Mouse (Mus musculus) kidney, postnatal 14 days (tissue): ENCODE measurements around the gene Mnat1.
"Not testable (repeated sequence)": the region's sequence is repeated elsewhere in the genome, so short reads cannot be mapped to it uniquely, and the experiment has no call there.

ENCODE experiments used
- DNase-seq: peaks from one replicate; pipeline ENCODE4 v3.0.0; 2022; ENCODE audit warnings: mixed read lengths

Gene Mnat1

DNA sequence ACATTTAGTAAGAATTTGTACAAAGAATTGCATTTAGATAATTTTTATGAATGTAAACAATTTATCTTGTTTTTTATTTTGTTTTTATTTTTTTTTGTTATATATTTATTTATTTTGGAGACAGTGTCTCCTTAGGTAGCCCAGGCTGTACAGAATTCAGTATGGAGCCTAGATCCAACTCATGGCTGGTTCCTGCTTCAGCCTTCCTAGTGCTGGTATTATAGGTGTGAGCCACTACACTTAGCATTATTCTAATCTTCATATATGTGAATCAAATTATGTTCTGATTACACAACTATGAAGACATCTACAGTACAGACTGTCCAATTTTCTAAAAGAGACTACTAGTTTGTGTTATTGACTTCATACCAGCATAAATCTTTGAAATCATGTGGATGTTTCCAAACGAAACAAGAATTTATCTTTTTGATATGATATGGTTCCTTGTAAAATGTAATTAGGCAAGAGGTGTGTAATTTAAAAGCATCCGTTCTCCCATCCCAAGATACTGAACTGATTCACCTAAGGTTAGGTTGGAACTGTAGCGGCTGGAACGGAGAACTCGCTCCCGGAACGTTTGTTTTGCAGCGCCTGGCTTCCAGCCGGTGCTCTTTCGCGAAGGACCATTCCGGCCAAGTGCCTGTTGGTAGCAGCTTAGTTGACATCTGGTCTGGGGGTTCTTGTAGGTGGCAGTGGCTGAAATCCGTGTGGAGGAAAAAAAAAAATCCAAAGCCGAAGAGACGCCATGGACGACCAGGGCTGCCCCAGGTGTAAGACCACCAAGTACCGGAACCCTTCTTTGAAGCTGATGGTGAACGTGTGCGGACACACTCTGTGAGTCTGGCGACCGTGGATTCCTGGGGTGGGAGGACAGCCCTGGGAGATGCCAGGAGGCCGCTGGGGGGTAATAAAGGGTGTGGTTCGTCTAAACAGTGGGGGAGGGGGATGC lies at the start of gene Mnat1:
Mnat1 (plus strand) TSS at position 625 of the 949 bp plus-strand sequence.
- DNase-seq = peak; percentile 86

DNA sequence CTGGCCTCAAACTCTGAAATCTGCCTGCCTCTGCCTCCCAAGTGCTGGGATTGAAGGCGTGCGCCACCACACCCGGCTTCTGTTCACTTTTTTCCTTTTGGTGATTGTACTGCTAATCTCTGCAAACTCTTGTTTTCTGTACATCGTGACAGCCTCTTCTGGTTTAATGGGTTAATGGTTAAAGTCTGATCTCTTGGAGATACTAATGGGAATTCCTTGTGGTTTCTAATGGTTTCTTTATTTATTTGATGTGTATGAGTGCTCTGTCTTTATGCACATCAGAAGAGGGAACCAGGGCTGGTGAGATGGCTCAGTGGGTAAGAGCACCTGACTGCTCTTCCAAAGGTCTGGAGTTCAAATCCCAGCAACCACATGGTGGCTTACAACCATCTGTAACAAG lies 41.7 kb upstream of the Mnat1 start:
- DNase-seq = not testable (repeated sequence)

DNA sequence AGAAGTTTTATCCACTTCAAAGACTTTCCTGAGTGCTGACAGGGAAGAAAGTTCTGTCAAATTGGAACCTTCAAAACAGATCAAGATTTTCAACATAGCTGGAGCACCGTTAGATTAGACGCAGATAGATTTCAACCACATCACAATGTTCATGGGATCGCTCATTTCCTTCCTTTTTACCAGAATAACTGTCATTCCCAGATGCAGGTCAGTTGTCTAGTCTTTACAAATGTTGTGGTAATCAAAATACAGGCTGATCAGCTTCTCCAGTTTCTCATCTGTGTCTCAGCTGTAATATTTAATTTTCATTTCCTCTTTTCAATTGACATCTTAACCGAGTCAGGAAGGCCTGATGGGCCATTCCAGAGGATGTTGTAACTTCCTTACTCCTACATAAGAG lies 39.7 kb upstream of the Mnat1 start:
- DNase-seq = no peak

DNA sequence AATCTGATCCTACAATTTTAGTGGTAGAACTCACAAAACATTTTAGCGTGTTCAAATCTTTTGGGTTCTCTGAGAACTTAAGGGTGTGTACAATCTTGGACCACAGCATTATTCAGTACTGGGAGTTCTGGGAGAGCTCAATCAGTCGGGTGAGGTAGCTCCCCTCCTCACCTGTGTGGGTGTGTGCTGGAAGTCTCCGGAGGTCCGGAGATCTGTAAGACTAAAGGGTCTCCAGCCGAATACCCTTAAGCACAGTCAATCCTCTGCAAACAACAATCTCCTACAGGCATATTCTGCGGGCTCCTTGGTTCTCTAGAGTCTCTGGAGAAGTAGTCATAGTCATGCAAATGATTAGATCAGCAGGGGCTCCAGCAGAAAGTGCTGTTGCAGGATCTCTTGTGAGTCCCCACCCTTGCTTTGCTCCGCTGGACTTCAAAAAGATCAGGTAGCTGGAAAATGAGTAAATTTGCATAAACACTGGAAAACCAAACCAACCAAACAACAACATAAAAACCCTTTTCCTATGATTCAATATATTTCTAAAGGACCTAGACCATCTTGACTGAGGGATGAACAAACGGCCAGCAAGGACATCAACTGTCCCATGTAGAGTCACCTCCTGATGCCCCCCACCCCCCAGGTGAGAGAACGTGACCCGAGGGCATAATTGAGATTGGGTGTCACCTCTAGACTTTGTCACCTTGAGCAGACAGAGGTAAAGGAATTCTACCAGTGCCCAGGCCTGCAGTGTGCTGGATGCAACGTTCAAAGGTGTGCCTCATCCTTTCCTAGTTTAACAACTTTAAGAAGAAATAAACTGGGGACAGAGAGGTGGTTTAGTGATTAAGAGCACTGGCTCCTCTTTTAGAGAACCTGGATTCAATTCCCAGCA lies 37.5 kb upstream of the Mnat1 start:
- DNase-seq = no peak

DNA sequence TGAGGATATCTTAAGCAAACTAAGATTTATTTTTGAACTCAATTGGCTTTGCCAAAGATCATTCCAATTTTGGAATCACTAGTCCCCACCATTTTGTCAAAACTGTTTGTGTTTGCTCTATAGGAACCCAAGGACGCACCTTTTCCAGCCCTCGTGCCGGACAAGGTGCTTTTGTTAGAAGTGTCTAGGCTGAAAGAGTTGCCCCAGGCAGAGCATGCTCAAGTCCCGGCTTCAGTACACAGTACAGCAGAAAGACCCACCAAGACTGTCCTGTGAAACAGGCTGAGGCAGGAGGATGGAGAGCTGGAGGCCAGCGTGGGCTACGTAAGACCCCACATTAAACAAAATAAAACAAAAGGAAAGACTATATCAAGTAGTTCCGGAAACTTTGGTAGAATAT lies 36.4 kb upstream of the Mnat1 start:
- DNase-seq = no peak

DNA sequence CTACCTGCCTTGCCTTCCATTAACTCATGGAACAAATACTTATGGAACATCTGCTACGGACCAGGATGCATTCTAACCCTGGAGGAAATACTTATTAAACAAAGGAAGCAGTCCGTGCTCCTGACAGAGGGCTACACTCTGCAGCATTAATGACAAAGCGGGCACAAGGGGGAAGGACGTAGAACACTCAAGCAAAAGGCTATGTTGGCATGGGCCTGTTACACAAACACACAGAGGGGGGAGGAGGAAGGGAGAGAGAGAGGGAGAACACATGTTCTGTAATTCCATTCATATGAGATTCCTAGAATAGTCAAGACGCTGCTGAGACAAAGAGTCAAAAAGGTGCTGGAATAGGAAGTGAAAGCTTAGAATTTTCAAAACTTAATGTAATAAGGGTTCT lies 35.0 kb upstream of the Mnat1 start:
- no peak for DNase-seq

DNA sequence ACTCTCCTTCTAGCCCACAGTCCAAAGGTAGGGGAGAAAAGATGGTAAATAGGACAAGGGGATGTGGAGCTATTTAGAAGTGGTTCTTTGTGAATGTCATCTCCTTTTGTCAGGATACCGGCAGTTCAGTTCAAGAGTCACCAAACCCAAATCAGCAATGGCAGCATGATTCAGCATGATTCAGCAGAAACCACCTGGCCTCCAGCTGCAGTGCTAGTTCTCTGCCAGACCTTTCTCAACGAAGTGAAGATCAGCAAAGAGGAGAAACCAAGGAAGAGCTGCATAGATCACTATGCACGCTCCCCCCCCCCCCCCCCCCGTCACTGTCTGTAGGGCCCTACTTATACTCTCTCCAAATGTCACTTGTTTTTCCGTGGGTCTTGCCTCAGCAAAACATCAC lies 34.6 kb upstream of the Mnat1 start:
- no peak for DNase-seq

DNA sequence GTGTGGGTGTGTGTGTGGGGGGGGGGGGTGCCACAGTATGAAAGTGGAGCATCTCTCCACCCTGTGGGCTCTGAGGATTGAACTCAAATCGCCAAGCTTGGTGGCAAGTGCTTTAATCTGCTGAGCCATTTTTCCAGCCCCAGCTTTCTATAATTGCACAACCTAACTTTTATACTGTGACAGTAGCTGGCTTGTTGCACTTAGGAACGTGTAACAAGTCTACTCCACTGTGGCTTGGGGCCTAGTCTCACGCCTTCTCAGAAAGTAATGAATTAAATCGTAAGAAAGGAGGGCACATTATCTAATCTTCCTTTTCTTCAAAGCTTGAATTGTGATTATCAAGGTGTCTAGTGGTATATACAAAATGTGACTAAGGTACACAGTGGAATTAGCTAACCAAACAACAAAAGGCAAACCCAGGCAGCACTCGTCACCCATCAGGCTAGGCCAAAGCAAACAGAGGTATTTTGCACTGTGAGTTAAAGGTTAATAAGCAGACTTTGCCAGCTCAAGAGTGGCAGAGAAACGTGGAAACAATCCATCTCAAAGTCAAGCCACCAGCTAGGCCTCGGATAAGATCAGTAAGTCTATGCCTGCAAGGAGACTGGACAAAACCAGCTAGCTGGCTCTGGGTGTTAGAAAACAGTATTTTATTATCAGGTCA lies 32.7 kb upstream of the Mnat1 start:
- DNase-seq = peak; percentile 39

DNA sequence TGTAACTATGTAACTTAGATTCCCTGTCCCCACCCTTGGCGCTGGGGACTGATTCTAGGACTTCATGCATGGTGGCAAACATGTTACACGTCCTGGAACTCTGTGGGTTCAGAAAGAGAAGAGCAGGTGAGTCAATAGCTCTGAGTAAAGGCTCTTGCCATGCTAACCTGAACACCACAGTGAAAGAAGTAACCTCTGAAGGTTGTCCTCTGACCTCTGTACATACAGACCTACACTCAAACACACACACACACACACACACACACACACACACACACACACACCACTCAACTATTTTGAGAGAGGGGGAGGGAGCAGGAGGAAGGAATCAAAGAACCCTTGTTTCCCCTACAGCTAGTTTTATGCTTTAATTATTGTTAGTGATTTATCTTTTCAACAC lies 29.3 kb upstream of the Mnat1 start:
- no peak for DNase-seq

DNA sequence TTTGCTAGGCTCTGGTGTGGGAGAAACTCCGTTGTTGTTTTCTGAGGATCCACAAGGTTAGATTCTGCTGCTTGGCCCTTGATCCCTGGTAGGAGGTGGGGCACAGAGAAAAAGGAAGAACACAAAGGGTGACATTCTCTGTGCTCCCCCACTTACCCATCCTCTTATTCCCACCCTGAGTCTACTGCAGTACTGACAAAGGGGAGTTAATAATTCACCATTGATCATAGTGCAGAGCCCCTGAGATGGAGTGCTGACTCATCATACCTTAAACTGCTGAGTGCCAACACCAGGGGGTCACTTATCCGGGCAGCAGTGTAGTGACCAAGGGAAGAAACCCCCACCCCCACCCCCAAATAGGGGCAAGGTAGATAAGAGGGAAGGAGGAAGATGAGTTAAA lies 28.9 kb upstream of the Mnat1 start:
- DNase-seq = peak; percentile 8

DNA sequence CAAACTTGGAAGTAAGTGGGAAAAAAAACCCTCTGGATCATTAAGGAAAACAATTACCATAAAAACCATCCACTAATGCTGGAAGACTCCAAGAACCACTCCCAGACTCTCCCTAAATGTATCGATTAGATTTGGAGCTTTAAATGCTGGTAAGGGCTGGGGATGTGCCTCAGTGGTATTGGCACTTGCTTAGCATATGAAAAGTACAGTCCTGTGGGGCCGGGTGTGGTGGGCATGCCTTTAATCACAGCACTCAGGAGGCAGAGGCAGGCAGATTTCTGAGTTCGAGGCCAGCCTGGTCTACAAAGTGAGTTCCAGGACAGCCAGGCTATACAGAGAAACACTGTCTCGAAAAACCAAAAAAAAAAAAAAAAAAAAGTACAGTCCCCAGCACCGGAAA lies 27.3 kb upstream of the Mnat1 start:
- DNase-seq = not testable (repeated sequence)

DNA sequence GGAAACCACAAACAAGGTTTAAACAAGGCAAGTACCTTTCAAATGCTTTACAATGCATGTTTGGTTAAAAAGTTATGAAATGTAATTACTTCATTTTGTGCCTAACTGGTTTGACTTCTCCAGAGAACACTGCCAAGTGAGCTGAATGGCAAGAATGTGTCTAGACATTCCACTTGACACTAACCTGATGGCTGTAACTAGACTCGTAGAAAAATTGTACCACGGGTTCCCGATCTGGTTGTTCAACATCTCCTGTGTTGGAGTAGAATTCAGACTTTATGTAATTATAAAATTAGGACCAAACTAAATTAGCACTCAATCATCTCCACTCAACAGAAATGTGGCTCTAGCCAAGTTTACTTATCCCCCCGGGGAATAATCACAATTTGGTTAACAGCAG lies 24.9 kb upstream of the Mnat1 start:
- peak; percentile 3 for DNase-seq

DNA sequence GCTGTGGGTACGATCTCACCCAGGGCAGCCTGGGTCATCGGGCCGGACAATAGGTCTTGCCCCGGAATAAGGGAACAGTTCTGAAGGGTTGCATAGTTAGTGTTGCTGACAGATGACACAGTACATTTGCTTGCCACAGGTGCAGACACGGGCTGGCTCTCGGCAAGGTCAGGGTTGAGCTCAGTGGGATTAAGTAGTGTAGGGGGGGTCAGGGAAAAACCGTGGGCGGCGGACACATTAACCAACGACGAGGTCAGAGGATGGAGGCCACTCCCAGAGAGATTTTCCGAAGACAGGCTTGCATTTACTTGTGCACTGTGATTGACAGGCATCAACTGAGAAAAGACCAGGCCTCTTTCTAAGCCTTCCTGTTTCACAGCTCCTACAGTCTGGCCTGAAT lies 19.8 kb upstream of the Mnat1 start:
- no peak for DNase-seq

DNA sequence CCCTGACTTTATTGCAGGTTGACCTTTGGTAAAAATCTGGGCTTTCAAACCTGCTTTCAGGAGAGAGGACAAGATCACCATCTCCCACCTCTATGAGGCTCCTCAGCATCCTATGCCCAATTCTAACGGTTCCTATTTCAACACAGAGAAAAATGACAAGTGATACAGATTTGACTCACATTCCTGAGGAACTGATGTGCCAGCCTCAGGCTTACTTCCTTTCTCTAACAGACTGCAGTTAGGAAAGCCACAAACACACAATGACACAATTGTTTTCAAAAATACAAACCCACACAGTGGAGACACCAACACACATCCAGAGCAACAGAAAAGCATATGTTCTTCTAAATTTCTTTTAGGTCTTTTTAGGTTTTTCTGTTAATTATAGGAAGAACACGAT lies 15.7 kb upstream of the Mnat1 start:
- DNase-seq = no peak

DNA sequence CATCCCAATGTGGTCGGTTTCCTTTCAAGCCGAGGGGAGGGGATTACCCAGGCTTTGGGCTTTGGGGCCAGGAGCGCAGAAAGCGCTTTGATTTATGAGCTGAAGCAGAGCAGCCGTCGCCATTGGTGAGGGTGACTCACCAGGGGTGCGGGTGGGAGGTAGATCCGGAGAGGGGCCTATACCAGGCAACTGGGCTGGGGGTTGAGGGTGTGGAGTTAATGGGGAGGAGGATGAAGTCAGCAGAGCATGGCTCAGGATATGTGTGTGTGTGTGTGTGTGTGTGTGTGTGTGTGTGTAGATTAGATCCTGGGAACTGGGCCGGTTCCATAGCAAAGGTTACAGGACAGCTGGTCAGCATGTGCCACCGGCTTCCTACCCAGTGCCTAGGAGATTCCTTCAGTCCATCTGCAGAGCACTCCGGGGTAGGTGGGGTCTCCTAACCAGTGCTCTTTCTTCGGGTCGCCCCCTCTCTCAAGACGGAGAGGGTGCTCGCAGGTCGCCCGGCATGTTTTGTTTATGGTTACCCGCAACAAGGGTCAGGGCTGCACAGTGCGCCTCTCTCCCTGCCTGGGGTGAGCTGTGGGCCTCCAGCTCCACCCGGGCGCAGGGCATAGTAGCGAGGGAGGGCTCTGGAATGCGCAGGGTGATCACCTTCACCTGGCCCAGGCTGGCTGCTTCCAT lies 12.9 kb upstream of the Mnat1 start:
- peak; percentile 54 for DNase-seq

DNA sequence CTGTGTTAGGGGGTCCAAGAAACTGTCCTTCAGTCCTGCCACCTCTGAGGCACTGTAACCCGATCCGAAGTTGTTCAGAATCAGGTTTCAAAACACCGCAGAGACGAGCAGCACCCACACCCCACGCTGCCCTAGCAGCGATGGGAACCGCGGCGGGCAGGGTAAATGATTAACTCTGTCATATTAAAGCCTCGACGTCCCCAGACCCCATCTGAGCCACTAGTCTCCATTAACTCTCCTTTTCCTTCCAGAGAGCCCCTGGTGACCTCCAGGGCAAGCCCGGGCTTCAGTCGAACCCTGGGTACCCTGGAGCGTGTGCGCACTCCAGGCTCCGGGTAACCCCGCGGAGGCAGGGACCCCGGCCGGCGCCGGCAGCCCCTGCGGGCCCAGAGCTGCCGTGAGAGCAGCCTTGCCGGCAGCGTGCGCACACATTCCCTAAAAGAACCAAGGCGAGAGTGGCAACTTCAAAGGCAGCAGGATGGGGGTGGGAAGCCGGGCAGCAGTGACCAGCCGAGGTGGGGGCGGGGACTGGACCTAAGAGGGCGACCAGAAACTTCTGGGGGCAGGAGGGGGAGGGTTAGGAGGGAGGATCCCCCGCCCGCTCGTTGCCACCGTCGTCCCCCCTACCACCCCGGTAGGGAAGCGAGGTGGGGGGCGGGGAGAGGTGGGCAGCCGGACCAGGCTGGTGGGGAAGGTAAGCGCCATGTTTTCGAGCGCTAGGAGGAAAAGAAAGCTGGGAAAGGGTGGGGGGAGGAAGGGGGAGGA lies 11.8 kb upstream of the Mnat1 start:
- DNase-seq = peak; percentile 65

DNA sequence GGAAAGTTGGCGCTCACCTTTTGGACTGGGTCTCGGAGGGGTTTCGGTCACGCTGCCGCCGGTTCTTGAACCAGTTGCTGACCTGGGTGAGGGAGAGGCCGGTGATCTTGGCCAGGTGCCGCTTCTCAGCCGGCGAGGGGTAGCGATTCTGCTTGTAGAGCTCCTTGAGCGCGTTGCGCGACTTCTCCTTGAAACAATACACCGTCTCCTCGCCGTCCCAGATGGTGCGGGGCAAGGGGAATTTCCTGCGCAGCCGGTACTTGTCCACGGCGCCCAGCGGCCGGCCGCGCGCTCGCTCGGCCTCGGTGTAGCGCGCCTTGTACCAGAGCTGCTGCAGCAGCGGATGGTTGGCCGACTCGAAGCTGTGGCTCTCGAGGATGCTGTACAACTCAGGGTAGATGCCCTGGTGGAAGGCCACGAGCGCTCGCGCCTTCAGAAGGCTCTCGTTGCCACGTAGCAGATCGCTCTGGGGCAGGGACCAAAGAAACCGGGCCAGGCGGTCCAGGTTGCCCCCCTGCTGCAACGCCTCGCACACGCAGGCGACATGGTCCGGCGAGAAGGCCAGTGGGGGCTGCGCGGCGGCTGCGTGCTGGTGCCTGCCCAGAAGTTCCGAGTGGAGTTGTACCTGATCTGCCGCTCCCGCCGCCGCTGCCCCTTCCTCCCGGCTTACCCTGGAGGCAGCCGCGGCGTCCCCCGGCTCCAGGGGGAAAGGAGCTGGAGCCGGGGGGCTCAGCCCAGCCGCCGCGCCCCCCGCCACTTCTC lies 11.0 kb upstream of the Mnat1 start:
- DNase-seq = peak; percentile 54

DNA sequence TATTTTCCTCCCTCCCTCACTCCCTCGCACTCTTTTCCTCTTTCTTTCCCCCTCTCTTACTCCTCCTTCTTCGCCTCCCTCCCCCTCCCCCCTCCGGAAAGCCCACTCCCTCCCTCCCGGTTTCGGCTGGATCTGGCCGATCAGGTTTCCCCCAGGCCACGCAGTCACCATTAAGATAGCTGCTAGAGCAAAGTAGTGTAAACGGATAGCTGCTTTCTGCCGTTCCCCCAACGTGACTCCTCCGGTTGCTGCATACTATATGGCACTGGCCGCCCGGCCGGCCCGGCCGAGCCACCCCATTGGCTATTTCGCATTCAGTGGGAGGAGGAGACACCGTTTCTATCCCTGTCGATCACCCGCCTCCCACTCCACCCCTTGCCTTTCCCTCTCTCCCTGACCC lies 10.3 kb upstream of the Mnat1 start, which contains the start of gene Six4:
Six4 (minus strand) TSS at position 261 of the 400 bp plus-strand sequence.
- peak; percentile 85 for DNase-seq

DNA sequence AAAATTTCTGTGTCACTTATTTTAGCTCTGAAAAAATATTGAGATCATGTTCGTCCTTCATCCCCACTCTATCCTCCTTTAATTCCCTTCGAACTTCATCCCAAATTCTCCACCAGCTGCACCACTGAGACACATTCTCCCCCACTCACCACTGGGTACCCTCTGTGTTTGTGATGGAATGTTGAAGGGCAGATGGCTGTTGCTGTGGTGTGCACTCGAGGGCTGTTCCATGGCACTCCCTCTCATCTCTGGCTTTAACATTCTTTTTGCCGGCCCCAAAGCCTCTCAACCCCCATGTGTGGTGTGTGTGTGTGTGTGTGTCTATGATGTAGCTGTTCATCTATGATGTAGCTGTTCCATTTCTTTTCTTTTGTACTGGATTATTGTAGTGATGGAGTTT lies 1.7 kb downstream of the Mnat1 start:
- no peak for DNase-seq

DNA sequence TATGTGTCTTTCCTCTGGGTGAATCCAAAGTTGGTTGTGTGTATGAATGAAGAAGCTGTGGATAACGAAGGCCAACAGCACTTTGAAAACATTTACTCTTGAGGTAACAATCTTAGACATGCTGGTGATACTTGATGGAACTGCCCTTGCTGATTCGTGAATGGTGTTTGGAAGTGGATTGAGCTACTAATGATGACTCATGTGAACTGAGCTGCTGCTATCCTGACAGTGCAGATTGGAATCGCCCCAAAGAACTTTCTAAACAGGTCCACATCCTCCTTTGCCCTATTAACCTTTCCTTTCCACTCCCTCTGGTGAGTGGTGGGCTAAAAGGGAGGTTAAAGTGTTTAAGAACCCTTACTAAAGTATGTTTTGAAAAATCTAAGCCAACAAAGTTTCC lies 17.2 kb downstream of the Mnat1 start:
- DNase-seq = no peak

DNA sequence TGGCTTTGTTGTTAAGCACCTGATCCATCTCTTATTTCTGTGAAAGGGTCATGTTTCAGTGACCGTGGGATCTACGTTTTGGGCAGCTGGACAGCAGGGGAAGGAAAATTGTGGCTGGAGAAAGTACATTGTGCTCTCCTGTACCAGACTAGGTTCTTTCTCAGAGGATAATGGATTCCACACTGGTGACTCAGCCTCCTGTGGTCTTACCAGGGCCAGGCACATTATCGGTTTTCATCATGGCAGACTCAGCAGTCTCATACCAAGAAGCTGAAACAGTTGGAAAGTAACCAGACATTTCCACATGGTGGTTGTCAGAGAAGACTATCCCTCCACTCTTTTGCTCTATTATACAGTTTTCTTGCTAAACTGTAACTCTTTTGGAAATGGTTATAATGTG lies 23.7 kb downstream of the Mnat1 start:
- DNase-seq = no peak
